Mouse (Mus musculus) G1E-ER4 (cell line): ENCODE data around the gene Eef1akmt2. TPM values are rescaled to one million over a fixed set of nuclear protein-coding genes. Genes with fewer than 3 reads are reported as not detected.

ENCODE experiments used
- GATA1 ChIP-seq: IDR thresholded peaks from one replicate; pipeline ENCODE4 v1.8.0; 2012; ENCODE audit warnings: low read length, inconsistent platforms
- polyA plus RNA-seq: library from polyadenylated mRNA; stranded (reverse); fragments of >175 nt; gene quantifications from 2 replicates; pipeline ENCODE4 v1.2.3, GENCODE M21; 2012

Eef1akmt2 gene
- polyA plus RNA-seq, 1 experiment, result 15.9 TPM

DNA sequence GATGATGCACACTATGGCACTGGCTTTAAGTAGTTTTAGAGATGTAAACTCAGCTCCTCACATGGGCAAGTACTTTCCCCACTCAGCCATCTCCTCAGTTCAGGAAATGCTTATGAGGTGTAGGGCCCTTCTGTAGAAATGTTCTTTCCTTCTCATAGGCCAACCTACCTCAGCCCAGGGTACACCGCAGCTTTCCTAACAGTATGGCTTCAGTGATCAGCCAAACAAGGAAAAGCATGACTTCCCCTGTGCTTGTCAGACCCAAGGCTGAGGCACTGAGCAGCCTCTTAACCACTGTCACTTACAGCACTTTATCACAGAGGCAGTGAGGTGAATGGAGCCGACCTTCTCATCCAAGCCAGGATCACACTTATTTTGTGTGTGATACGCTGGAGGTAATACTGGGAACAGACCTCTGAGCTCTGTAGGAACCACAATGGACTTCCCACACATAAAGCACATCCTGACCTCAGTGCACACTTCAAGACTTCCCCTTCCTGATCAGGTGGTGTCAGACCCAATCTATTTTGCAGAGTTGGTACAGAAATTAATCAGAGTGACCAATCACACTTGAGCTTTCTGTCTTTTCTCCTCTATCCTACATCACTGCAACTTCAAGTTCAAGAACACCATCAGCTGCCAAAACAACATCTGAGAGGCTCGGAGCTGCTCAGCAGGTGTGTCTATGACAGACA is 64.8 kb downstream of the Eef1akmt2 start:
- no peak for TF ChIP-seq GATA1

- TF ChIP-seq GATA1, result no peak
Measured at GRCm38 (mm10) chr7:132787022-132787421, 65.5 kb downstream of the Eef1akmt2 start.

DNA sequence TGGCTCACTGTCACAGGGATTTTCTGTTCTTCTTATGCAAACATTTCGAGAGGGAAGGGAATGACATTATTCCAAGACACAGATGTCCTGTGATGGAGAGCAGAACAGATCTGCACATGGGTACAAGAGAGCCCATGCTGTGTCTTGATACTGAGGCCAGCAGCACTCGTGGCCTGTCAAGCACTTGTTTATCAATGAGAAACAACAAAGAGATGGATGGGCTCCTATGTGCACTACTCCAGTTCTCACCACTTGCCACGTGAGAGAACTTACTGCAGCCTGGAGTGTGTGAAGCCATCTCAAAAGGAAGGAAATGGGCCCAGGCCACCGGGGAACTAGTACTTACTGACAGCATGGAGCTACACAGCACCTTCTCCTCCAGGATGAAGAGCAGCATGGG is 66.0 kb downstream of the Eef1akmt2 start:
- no peak for TF ChIP-seq GATA1

GRCm38 (mm10) chr7:132786011-132786410 is 66.5 kb downstream of the Eef1akmt2 start:
- no peak for TF ChIP-seq GATA1

- TF ChIP-seq GATA1, result no peak
Measured at GRCm38 (mm10) chr7:132784101-132784500, 68.4 kb downstream of the Eef1akmt2 start.

GRCm38 (mm10) chr7:132781850-132782249 is 70.6 kb downstream of the Eef1akmt2 start:
- no peak for TF ChIP-seq GATA1

DNA sequence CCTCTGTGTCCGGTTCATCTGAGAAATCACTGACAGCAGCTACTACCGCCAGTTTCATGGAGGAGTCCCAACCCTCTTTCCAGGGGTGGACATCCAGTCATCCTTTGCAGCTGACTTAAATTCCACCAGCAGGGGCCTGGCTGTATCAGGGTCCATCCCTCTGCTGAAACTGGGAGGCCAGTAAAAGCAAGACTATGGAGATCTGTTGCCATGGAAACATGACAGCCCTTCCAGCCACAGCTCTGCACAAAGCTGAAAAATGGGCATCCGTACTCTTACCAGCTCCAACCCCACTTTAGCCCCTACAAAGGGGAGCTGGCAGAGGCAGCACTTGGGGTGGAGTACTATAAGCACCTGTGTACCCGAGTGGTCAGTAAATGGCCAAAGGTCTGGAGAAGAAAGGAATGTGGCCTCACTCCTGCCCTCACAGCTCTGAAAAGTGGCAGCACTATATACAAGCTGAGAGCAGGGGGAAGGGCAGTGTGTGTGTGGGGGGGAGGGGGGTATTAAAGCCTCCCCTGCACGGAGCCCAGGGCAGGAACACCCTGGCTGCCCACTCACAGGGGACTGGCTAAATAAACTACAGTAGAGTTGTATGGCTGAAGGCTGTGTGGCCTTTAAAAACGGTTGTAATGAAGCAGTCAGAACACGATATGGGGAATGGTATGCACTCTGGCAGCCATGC is 71.2 kb downstream of the Eef1akmt2 start:
- TF ChIP-seq GATA1, result no peak

DNA sequence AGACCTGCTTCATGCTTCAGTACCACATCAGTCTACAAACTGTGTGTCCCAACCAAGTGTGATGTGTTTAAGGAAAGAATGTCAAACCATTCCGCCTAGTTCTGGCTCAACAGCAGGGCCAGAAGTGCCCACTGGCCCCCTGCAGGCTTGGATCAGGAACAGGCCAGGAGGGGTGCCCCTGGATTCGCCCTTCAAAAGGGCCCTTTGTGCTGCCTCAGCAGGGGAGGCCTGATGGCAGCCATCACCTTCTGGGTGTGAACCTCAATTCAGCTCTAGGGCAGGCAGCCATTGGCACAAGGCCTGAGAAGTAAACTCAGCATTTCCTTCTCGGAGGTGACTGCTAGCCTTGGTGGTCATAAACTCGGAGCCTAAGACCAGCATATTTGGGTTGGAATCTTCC is 71.9 kb downstream of the Eef1akmt2 start:
- TF ChIP-seq GATA1, result no peak

- no peak for TF ChIP-seq GATA1
Measured at GRCm38 (mm10) chr7:132778630-132779029, 73.8 kb downstream of the Eef1akmt2 start.

DNA sequence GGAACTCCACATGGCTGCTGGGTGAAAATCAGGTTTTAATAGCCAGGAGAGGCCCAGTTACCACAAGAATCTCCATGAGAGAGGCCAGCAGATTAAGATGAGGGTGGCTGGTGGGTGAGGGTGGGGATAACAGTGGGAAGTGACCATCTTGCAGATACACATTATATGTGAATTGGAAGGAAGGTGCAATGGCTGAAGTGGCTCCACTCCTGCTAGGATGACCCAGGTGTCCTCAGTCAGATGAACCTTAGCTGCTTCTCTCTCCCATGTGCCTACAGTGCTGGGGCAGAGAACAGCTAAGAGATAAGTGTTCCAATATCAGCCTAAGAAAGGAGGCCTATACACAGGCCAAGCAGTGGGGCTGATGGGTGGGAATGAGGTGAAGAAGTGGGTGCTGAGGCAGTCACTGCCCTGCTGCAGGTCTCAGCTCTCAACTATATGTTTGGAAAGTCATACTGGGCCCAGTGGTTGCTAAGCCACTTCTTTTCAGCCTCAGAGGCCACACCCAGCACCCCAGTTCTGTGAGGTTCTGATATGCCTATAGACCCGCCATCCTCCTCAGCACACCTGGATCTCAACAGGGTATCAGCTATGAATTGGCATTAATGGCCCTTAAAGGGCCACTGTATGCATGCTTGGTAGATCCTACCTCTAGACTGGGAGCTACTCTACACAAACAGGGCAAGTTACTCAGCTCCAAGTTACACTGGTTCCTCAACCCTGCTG is 74.6 kb downstream of the Eef1akmt2 start:
- TF ChIP-seq GATA1, result no peak

Other genes starting within 250 kb of the Eef1akmt2 start
- gene Lhpp, start 242.0 kb downstream of the Eef1akmt2 start, polyA plus RNA-seq, result 2.4 and 4.2 TPM in 2 replicates
- gene Fam53b, start 38.8 kb downstream of the Eef1akmt2 start, polyA plus RNA-seq, result 52.0 and 66.9 TPM in 2 replicates
- gene Abraxas2, start 6.6 kb upstream of the Eef1akmt2 start, polyA plus RNA-seq, result 3.6 and 4.2 TPM in 2 replicates
- gene Zranb1, start 78.5 kb upstream of the Eef1akmt2 start, polyA plus RNA-seq, result 2.0 and 2.2 TPM in 2 replicates